Mouse (Mus musculus) neutrophil, adult 5-6 weeks (primary cell): ENCODE data around the gene Siglech. TPM values are rescaled to one million over a fixed set of nuclear protein-coding genes. Genes with fewer than 3 reads are reported as not detected.
"Not testable (repeated sequence)": the region's sequence is repeated elsewhere in the genome, so short reads cannot be mapped to it uniquely, and the experiment has no call there.

Experiments used
- ATAC-seq: fragments of 151-379, 151-347 bp; 2 replicates; pipeline ENCODE4 v1.8.0; 2017; ENCODE audit warnings: mild to moderate bottlenecking, moderate TSS enrichment; ENCODE audit not compliant: insufficient number of reproducible peaks, poor library complexity, low FRiP score, severe bottlenecking; ENCODE audit errors: extremely low read depth
- total RNA-seq: library from RNA; stranded (forward); fragments of 200-1000 nt; gene quantifications from 2 replicates; pipeline ENCODE4 v1.2.3, GENCODE M21; 2017

The Siglech gene
- 0.35 and 0.49 TPM in 2 replicates for total RNA-seq

DNA sequence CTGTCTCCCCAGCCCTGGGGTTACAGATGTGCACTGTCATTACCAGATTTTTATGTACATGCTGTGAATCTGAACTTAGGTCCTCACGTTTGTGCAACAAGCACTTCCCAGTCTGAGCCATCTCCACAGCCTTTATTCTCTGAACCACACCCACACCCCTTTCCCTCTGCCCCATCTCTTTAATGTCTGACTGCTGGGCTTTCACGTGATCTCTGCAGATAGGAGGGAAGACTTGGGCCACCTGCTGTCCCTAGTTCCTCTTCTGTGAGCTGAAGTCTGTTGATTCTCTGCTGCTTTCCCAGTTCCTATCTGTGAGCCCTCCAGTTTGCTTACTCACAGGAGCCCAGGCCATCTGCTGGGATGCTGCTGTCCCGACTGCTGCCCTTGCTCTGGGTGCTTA lies at the start of gene Siglech:
Gene Siglech (plus strand): TSS at position 253 of the 400 bp plus-strand sequence.
- ATAC-seq, result no peak

- no peak for ATAC-seq
Measured at GRCm38 (mm10) chr7:55722673-55723072, 45.3 kb upstream of the Siglech start.

DNA sequence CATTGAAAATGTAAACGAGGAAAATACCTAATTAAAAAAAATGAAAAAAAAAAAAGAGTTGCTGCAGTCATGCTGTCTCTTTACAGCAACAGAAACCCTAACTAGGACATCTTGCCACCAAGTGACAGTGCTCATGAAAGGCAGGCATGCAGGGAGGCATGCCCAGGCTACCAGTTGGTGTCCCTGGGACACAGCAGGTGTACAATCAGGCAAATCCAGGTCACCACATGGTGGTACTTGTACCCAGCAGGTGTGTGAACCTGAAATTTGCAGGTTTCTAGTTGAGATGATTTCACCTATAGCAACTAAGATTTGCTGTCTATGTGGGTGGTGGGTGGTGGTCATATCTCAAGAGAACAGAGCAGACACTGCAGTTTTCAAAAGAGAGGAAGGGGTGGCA lies 39.1 kb upstream of the Siglech start:
- ATAC-seq, result no peak

GRCm38 (mm10) chr7:55734483-55734882 lies 33.5 kb upstream of the Siglech start:
- no peak for ATAC-seq

DNA sequence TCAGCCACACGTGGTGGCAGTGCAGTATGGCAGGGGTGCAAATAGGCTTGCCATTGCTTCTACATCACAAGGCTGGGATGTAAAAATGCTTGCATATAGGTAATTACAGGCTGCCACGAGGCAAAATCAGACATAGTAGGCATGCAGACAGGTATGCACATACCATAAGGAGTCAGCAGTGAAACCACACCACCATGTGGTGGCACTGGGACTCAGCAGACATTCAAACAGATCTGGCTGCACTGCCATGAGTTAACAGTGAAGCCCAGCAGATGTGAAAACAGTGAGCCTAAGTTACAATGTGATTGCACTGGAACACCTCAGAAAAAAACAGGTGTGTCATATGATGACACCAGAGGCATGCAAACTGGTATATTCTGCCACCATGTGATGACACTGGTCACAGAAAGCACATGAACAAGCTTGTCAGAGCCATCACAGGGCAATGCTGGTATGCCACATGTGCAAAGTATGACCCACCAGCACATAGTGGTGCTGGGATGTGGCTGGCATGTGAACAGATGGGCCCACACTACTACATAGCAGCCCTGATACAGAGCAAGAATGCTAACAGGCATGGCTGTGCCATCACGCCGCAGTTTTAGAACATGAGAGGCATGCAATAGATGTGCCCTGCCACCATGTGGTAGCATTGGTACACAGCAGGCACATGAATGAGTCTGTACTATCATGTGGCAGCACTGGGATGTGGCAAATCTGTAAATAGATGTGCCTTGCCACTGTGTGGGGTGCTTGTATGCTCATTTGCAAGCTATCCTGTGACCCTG lies 30.7 kb upstream of the Siglech start:
- peak; percentile 39; the same call in 1 of the 2 replicates for ATAC-seq

- ATAC-seq, result no peak
Measured at GRCm38 (mm10) chr7:55743614-55744267, 24.2 kb upstream of the Siglech start.

- no peak for ATAC-seq
Measured at GRCm38 (mm10) chr7:55744566-55745220, 23.3 kb upstream of the Siglech start.

DNA sequence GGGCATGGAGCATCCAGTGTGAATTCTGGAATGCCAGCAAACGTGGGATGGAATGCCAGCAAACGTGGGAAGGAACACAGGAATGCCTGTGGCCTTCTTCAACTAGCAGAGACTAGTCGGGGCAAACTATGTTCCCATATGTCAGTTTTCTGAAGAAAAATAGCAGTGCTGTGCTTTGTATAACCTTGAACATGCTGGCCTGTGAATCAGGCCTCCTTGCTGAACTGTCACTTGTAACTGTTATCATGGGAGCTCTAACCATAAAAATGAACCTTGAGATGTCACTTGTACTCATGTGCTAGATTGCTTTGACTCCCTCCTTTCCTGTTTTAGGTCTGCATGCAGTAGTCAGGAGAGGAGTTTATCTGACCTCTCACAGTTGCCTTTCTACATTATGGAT lies 17.1 kb upstream of the Siglech start:
- no peak for ATAC-seq

DNA sequence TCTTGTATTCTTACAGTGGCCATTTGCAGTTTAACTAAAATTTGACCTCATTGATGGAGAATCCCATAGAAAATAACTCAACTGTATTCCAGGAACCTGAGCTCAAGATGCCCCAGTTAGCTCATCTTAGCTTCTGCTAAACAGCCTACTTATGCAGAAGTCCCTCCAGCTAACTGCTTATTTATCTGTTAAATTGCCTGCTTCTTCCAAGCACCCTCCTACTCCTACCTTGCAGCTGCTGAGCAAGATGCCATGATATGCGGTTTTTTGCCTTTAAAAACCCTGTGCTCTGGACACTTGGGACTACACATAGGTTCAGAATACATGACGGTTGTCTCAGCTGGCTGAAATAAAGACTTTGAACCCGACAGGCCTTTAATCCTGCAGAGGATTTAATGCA lies 8.6 kb upstream of the Siglech start:
- ATAC-seq, result no peak

- ATAC-seq, result no peak
Measured at GRCm38 (mm10) chr7:55780011-55780410, 12.0 kb downstream of the Siglech start.

DNA sequence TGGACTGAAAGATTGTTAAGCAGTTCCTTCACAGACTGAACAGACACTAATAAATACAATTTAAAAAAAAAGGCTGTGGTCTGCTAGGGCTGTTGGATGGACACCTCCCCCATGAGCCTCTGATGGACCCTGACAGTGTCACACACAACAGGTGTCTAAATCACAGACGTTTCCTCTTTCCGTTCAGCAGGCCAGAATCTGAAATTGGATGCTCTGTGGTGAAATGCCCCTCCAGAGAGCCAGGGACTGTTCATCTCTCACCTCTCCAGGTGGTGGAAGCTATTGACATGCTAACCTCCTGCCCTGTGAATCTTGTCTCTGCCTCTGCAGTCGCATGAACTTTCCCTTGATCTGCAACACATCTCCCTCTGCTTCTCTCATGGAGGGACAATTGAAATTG lies 14.5 kb downstream of the Siglech start:
- ATAC-seq, result no peak

DNA sequence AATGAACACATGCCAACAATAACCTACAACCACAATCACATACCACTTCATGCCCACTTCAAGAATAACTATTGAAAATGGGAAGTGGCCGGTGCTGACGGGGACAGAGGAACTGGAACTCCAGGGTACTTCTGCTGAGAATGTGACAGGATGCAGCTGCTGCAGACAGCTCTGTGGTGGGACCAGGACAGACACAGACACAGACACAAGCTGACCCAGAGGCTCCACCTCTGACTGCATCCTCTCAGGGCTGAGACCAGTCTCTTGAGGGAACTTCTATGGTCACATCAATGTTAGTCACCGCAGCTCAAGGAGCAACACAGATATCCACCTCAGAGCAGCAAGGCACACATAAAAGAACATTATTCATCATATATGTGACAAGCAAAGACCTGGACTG lies 16.6 kb downstream of the Siglech start:
- peak; percentile 84 for ATAC-seq

GRCm38 (mm10) chr7:55790586-55790985 lies 22.6 kb downstream of the Siglech start:
- ATAC-seq, result not testable (repeated sequence)

DNA sequence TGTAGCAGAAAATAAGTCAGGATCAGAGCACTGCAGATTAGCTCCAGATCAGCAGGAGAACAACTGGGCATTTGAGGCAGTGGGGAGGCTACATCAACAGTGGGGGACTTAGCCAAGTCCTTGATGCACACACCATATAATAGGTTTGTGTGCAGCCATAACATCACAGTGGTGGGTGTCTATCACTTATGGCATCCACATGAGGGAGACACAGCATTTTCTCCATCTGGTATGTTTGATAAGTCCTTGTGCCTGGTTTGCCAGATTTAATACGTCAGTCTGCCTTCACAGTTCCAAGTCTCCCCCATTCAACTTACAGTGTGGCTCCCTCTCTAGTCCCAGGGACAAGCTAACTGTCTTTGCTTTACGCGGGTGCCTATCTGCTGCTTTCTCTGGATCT lies 24.3 kb downstream of the Siglech start:
- no peak for ATAC-seq

- ATAC-seq, result no peak
Measured at GRCm38 (mm10) chr7:55793236-55793951, 25.4 kb downstream of the Siglech start.

- ATAC-seq, result peak; percentile 97
Measured at GRCm38 (mm10) chr7:55793952-55794603, 26.1 kb downstream of the Siglech start, which contains the start of gene Tubgcp5. Gene Tubgcp5, plus strand, starts transcription at chr7:55794154.

GRCm38 (mm10) chr7:55799981-55800380 lies 32.0 kb downstream of the Siglech start:
- ATAC-seq, result no peak

- ATAC-seq, result no peak
Measured at GRCm38 (mm10) chr7:55809967-55810366, 42.0 kb downstream of the Siglech start.

DNA sequence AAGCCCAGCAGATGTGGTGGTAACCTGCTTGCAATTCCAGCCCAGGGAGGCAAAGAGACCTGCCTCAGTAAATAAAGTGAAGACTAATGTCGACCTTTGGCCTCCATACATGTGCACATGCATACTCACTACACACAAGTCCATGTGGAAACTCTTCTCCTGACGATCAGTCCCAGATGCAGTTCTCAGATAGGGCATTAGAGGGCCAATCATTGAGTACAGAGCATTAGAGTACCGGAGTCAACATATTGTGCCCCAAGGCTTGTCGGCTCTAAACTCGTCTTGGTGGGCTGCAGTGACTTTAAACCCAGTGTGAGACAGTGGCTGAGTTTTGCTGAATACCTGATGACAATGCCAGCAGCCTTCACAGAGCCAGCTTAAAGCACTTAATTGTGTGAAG lies 56.5 kb downstream of the Siglech start:
- no peak for ATAC-seq
